Mouse (Mus musculus) hindbrain, embryonic 13.5 days (tissue): ENCODE data around the gene Aars2. TPM values are rescaled to one million over a fixed set of nuclear protein-coding genes. Genes with fewer than 3 reads are reported as not detected.

Source experiments
- ATAC-seq: fragments of 200-750 bp; cut with Nextera tagmentation; 2 replicates; pipeline ENCODE4 v1.8.0; 2017; ENCODE audit warnings: moderate TSS enrichment; ENCODE audit not compliant: low FRiP score
- H3K27ac ChIP-seq: fragments of 300-500 bp; sonication (generic); 2 replicates; pipeline ENCODE4 v1.5.1; 2015; ENCODE audit warnings: inconsistent platforms, mild to moderate bottlenecking, moderate library complexity
- H3K27me3 ChIP-seq: fragments of 300-500 bp; sonication (generic); 2 replicates; pipeline ENCODE4 v1.6.1; 2015; ENCODE audit warnings: mild to moderate bottlenecking, inconsistent platforms
- H3K36me3 ChIP-seq: fragments of 300-500 bp; sonication (generic); 2 replicates; pipeline ENCODE4 v1.6.1; 2015; ENCODE audit warnings: mild to moderate bottlenecking, inconsistent platforms
- H3K4me1 ChIP-seq: fragments of 300-500 bp; sonication (generic); replicated peaks from 2 replicates; pipeline ENCODE4 v1.6.1; 2015; ENCODE audit warnings: inconsistent platforms
- H3K4me2 ChIP-seq: fragments of 300-500 bp; sonication (generic); 2 replicates; pipeline ENCODE4 v1.6.1; 2015; ENCODE audit warnings: inconsistent platforms, mild to moderate bottlenecking, moderate library complexity
- H3K4me3 ChIP-seq: fragments of 300-500 bp; sonication (generic); 2 replicates; pipeline ENCODE4 v1.5.1; 2015; ENCODE audit warnings: mild to moderate bottlenecking, inconsistent platforms
- H3K9ac ChIP-seq: fragments of 300-500 bp; sonication (generic); 2 replicates; pipeline ENCODE4 v1.6.1; 2015; ENCODE audit warnings: mild to moderate bottlenecking, inconsistent platforms
- H3K9me3 ChIP-seq: fragments of 300-500 bp; sonication (generic); 2 replicates; pipeline ENCODE4 v1.6.1; 2016; ENCODE audit warnings: inconsistent platforms
- WGBS: fragments of 180-500 bp; shearing (Covaris S2); methylation state at CpG from one replicate; pipeline ENCODE4 v1.1.7; 2015; 5-methylcytosine and 5-hydroxymethylcytosine counted together
- polyA plus RNA-seq: library from polyadenylated mRNA; unstranded; fragments of >200 nt; fragmentation: Nextera tagmentation; extraction: Ambion mirVana; gene quantifications from 2 replicates; pipeline ENCODE4 v1.2.1, GENCODE M21; 2015

Gene Aars2
- 17.4 and 19.1 TPM in 2 replicates for polyA plus RNA-seq

DNA sequence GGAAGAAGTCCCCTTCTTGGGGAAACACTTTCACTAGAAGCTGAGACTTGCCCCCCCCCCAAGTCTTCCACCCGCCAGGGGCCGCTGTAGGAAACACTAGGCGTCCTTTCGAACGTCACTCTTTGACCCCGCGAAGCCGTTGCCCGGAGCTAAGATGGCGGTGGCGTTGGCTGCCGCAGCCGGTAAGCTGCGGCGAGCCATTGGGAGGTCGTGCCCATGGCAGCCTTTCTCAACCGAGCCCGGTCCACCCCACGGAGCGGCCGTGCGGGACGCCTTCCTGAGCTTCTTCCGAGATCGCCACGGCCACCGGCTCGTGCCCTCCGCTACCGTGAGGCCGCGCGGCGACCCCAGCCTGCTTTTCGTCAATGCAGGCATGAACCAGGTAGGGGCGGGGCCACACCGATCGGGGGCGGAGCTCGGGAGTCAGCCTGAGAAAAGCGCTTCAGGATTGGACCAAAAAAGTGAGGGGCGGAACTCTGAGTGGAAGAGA, at the start of gene Aars2:
Aars2 (plus strand) TSS at position 142 of the 490 bp plus-strand sequence.
- WGBS = under 1% methylated on average over 41 of the region's 42 CpGs
- H3K36me3 ChIP-seq = peaks cover 32% of the 10 kb centered on the region
- H3K4me1 ChIP-seq = peaks cover 13% of the 10 kb centered on the region
- peak within 1 kb of the TSS; percentile 93 for H3K27ac ChIP-seq
- H3K4me2 ChIP-seq = peak within 1 kb of the TSS; percentile 43
- no peaks in the 10 kb centered on the region for H3K9me3 ChIP-seq
- ATAC-seq = peak; percentile 95
- peak within 1 kb of the TSS; percentile 81 for H3K9ac ChIP-seq
- no peaks in the 10 kb centered on the region for H3K27me3 ChIP-seq
- peak within 1 kb of the TSS; percentile 71 for H3K4me3 ChIP-seq

GRCm38 (mm10) chr17:45457487-45457886, 49.2 kb upstream of the Aars2 start:
- Histone ChIP-seq H3K4me3 (no peak overlapping the region), H3K9ac (no peak overlapping the region), H3K27me3 (no peaks in the 10 kb centered on the region), H3K9me3 (no peaks in the 10 kb centered on the region), H3K4me2 (no peak overlapping the region), H3K4me1 (peaks cover 14% of the 10 kb centered on the region), H3K36me3 (no peaks in the 10 kb centered on the region), H3K27ac (peak overlapping the region; percentile 78; the same call in 1 of the 2 replicates)
- 96% methylated on average over 5 of the region's 5 CpGs for WGBS
- no peak for ATAC-seq

GRCm38 (mm10) chr17:45458516-45458915, 48.1 kb upstream of the Aars2 start:
- Histone ChIP-seq H3K27me3 (no peaks in the 10 kb centered on the region), H3K9ac (no peak overlapping the region), H3K4me3 (no peak overlapping the region), H3K4me2 (no peak overlapping the region), H3K36me3 (no peaks in the 10 kb centered on the region), H3K4me1 (peaks cover 14% of the 10 kb centered on the region), H3K27ac (no peak overlapping the region), H3K9me3 (no peaks in the 10 kb centered on the region)
- WGBS = 85% methylated on average over 4 of the region's 4 CpGs
- ATAC-seq = no peak

GRCm38 (mm10) chr17:45459062-45459461, 47.6 kb upstream of the Aars2 start:
- Histone ChIP-seq H3K4me3 (no peak overlapping the region), H3K9ac (no peak overlapping the region), H3K27me3 (no peaks in the 10 kb centered on the region), H3K36me3 (no peaks in the 10 kb centered on the region), H3K9me3 (no peaks in the 10 kb centered on the region), H3K4me2 (no peak overlapping the region), H3K4me1 (peaks cover 14% of the 10 kb centered on the region), H3K27ac (no peak overlapping the region)
- ATAC-seq = no peak
- 92% methylated on average over 8 of the region's 8 CpGs for WGBS

- no peak overlapping the region for H3K4me2 ChIP-seq
- H3K27ac ChIP-seq = no peak overlapping the region
- peaks cover 1% of the 10 kb centered on the region; the same call in 1 of the 2 replicates for H3K4me1 ChIP-seq
- no peaks in the 10 kb centered on the region for H3K36me3 ChIP-seq
- no peak overlapping the region for H3K9ac ChIP-seq
- no peak for ATAC-seq
- WGBS = 98% methylated on average over 4 of the region's 4 CpGs
- H3K9me3 ChIP-seq = no peaks in the 10 kb centered on the region
- H3K27me3 ChIP-seq = no peaks in the 10 kb centered on the region
- H3K4me3 ChIP-seq = no peak overlapping the region
Measured at GRCm38 (mm10) chr17:45462506-45462905, 44.1 kb upstream of the Aars2 start.

- H3K9me3 ChIP-seq = no peaks in the 10 kb centered on the region
- ATAC-seq = no peak
- no peak overlapping the region for H3K4me2 ChIP-seq
- H3K9ac ChIP-seq = no peak overlapping the region
- H3K36me3 ChIP-seq = no peaks in the 10 kb centered on the region
- no peak overlapping the region for H3K27ac ChIP-seq
- no peaks in the 10 kb centered on the region for H3K27me3 ChIP-seq
- no peak overlapping the region for H3K4me3 ChIP-seq
- 87% methylated on average over 9 of the region's 9 CpGs for WGBS
- H3K4me1 ChIP-seq = no peaks in the 10 kb centered on the region
Measured at GRCm38 (mm10) chr17:45464255-45464654, 42.4 kb upstream of the Aars2 start.

- Histone ChIP-seq H3K27me3 (no peaks in the 10 kb centered on the region), H3K27ac (no peak overlapping the region), H3K9ac (no peak overlapping the region), H3K9me3 (no peaks in the 10 kb centered on the region), H3K4me1 (no peaks in the 10 kb centered on the region), H3K36me3 (no peaks in the 10 kb centered on the region), H3K4me2 (no peak overlapping the region), H3K4me3 (no peak overlapping the region)
- ATAC-seq = no peak
- WGBS = 66% methylated on average over 2 of the region's 2 CpGs
Measured at GRCm38 (mm10) chr17:45466701-45467100, 39.9 kb upstream of the Aars2 start.

GRCm38 (mm10) chr17:45468302-45468701, 38.3 kb upstream of the Aars2 start:
- no peak for ATAC-seq
- H3K4me2 ChIP-seq = no peak overlapping the region
- no peaks in the 10 kb centered on the region for H3K9me3 ChIP-seq
- H3K36me3 ChIP-seq = no peaks in the 10 kb centered on the region
- no peak overlapping the region for H3K9ac ChIP-seq
- H3K27ac ChIP-seq = no peak overlapping the region
- H3K27me3 ChIP-seq = no peaks in the 10 kb centered on the region; the same call in 1 of the 2 replicates
- WGBS = 82% methylated on average over 5 of the region's 5 CpGs
- no peaks in the 10 kb centered on the region for H3K4me1 ChIP-seq
- H3K4me3 ChIP-seq = no peak overlapping the region

GRCm38 (mm10) chr17:45470726-45471125, 35.9 kb upstream of the Aars2 start:
- peaks cover 2% of the 10 kb centered on the region for H3K27me3 ChIP-seq
- H3K9ac ChIP-seq = no peak overlapping the region
- H3K9me3 ChIP-seq = no peaks in the 10 kb centered on the region
- no peak overlapping the region for H3K4me2 ChIP-seq
- 84% methylated on average over 7 of the region's 7 CpGs for WGBS
- no peak overlapping the region for H3K4me3 ChIP-seq
- H3K4me1 ChIP-seq = peaks cover 12% of the 10 kb centered on the region
- no peaks in the 10 kb centered on the region for H3K36me3 ChIP-seq
- ATAC-seq = no peak
- H3K27ac ChIP-seq = no peak overlapping the region

DNA sequence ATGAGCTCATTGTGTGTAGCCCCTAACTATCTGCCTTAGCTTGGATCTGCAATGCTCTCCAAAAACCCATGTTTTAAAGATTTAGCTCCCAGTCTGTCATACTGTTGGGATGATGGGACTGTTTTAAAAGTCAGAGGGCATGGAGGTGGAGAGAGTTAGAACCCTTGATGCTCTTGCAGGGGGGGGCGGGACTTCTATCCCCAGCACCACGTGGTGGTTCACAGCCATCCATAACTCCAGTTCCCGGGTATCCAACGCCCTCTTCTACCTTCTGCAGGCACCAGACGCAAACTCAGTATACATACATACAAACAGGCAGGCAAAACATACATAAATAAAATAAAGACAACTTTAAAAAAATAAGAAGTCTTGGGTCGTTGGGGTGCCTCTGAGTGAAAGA, 33.0 kb upstream of the Aars2 start:
- H3K36me3 ChIP-seq = no peaks in the 10 kb centered on the region
- no peak overlapping the region for H3K4me2 ChIP-seq
- H3K27ac ChIP-seq = no peak overlapping the region
- H3K9me3 ChIP-seq = no peaks in the 10 kb centered on the region
- peaks cover 12% of the 10 kb centered on the region for H3K4me1 ChIP-seq
- WGBS = 82% methylated on average over 6 of the region's 6 CpGs
- H3K9ac ChIP-seq = no peak overlapping the region
- H3K27me3 ChIP-seq = peaks cover 11% of the 10 kb centered on the region
- ATAC-seq = no peak
- no peak overlapping the region for H3K4me3 ChIP-seq

DNA sequence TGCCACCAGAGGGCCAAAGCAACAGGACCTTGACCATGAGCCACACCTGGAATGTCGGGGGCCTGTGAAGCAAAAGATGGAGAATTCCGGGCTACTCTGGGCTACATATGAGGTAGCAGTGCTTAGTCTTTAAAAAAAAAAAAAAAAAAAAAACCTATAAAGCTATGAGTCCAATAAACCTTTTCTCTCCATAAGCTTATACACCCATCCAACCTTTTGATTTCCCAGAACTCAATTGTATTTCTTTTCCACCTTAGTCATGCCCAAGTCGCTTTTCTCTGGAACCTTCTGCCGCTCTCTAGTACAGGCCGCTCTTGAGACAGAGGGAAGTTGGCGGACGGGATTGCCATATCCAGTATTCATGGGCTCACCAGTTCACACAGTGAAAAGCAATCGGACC, 32.5 kb upstream of the Aars2 start:
- 70% methylated on average over 8 of the region's 8 CpGs for WGBS

GRCm38 (mm10) chr17:45474669-45475465, 31.8 kb upstream of the Aars2 start, which contains the start of gene Spats1:
Spats1 (minus strand) TSS chr17:45475415.
- Histone ChIP-seq H3K27ac (peak within 1 kb of the TSS; percentile 64), H3K36me3 (no peaks in the 10 kb centered on the region), H3K9ac (peak within 1 kb of the TSS; percentile 62), H3K4me3 (peak within 1 kb of the TSS; percentile 42), H3K27me3 (peaks cover 11% of the 10 kb centered on the region), H3K9me3 (no peaks in the 10 kb centered on the region), H3K4me1 (peaks cover 12% of the 10 kb centered on the region), H3K4me2 (peak within 1 kb of the TSS; percentile 67)
- peak; percentile 89 for ATAC-seq
- WGBS = 5% methylated on average over 30 of the region's 30 CpGs

More for the DNA sequence above, 32.5 kb upstream of the Aars2 start:
- H3K4me3 ChIP-seq = peak overlapping the region; percentile 42
- H3K36me3 ChIP-seq = no peaks in the 10 kb centered on the region
- peak overlapping the region; percentile 67 for H3K4me2 ChIP-seq
- peaks cover 11% of the 10 kb centered on the region for H3K27me3 ChIP-seq
- peak overlapping the region; percentile 62; the same call in 1 of the 2 replicates for H3K9ac ChIP-seq
- H3K27ac ChIP-seq = peak overlapping the region; percentile 50; the same call in 1 of the 2 replicates
- peaks cover 12% of the 10 kb centered on the region for H3K4me1 ChIP-seq
- peak; percentile 47 for ATAC-seq
- H3K9me3 ChIP-seq = no peaks in the 10 kb centered on the region
